Mouse (Mus musculus) heart, embryonic 14.5 days (tissue): ENCODE results near the gene Nanos2. TPM values are rescaled to one million over a fixed set of nuclear protein-coding genes. Genes with fewer than 3 reads are reported as not detected.

ENCODE experiments used
- ATAC-seq: fragments of 200-750 bp; cut with Nextera tagmentation; 2 replicates; pipeline ENCODE4 v1.8.0; 2017; ENCODE audit warnings: low read depth, moderate TSS enrichment; ENCODE audit not compliant: insufficient number of reproducible peaks, insufficient read depth, low FRiP score
- H3K27ac ChIP-seq, 2 experiments: fragments of 200-500 bp in 1 of 2; fragments of 300-500 bp in 1 of 2; sonication (generic) in 1 of 2; replicated peaks in 1 of 2; 2 replicates each; pipeline ENCODE4 v1.5.1; 2012 to 2014; ENCODE audit warnings: low read depth in 2 of 2, low read length in 2 of 2, control low read depth in 1 of 2, mild to moderate bottlenecking in 1 of 2, mixed read lengths in 1 of 2; ENCODE audit not compliant: control insufficient read depth in 1 of 2, insufficient read depth in 1 of 2
- H3K27me3 ChIP-seq: fragments of 300-500 bp; sonication (generic); 2 replicates; pipeline ENCODE4 v1.6.1; 2014; ENCODE audit warnings: mild to moderate bottlenecking, low read length, control low read depth; ENCODE audit not compliant: control insufficient read depth, insufficient read depth
- H3K36me3 ChIP-seq: fragments of 300-500 bp; sonication (generic); 2 replicates; pipeline ENCODE4 v1.6.1; 2014; ENCODE audit warnings: mild to moderate bottlenecking, control low read depth, low read length, mixed read lengths; ENCODE audit not compliant: control insufficient read depth, insufficient read depth
- H3K4me1 ChIP-seq, 2 experiments: fragments of 200-500 bp in 1 of 2; fragments of 300-500 bp in 1 of 2; sonication (generic) in 1 of 2; 2 replicates each; pipeline ENCODE4 v1.6.1; 2012 to 2014; ENCODE audit warnings: low read length in 2 of 2, control low read depth in 1 of 2, mixed read lengths in 1 of 2; ENCODE audit not compliant: control insufficient read depth in 2 of 2, insufficient read depth in 2 of 2
- H3K4me2 ChIP-seq: fragments of 300-500 bp; sonication (generic); 2 replicates; pipeline ENCODE4 v1.6.1; 2014; ENCODE audit warnings: mild to moderate bottlenecking, low read length
- H3K4me3 ChIP-seq, 2 experiments: fragments of 200-500 bp in 1 of 2; fragments of 300-500 bp in 1 of 2; sonication (generic) in 1 of 2; 2 replicates each; pipeline ENCODE4 v1.5.1; 2012 to 2014; ENCODE audit warnings: low read length in 2 of 2, mild to moderate bottlenecking in 2 of 2, control low read depth in 1 of 2, low read depth in 1 of 2, moderate library complexity in 1 of 2; ENCODE audit not compliant: control insufficient read depth in 1 of 2, insufficient read depth in 1 of 2
- H3K9ac ChIP-seq: fragments of 300-500 bp; sonication (generic); 2 replicates; pipeline ENCODE4 v1.6.1; 2014; ENCODE audit warnings: mild to moderate bottlenecking, low read length
- H3K9me3 ChIP-seq: fragments of 300-500 bp; sonication (generic); 2 replicates; pipeline ENCODE4 v1.6.1; 2016; ENCODE audit warnings: low read length, control low read depth; ENCODE audit not compliant: control insufficient read depth
- WGBS: fragments of 180-500 bp; shearing (Covaris S2); extraction: QIAGEN DNeasy Blood & Tissue Kit; methylation state at CpG from one replicate; pipeline ENCODE4 v1.1.7; 2014; 5-methylcytosine and 5-hydroxymethylcytosine counted together
- polyA plus RNA-seq: library from polyadenylated mRNA; unstranded; fragments of >200 nt; fragmentation: Nextera tagmentation; extraction: Ambion mirVana; gene quantifications from 2 replicates; pipeline ENCODE4 v1.2.1, GENCODE M21; 2014

Nanos2 gene
- polyA plus RNA-seq, 1 experiment from 2014 or later = not detected

GRCm38 (mm10) chr7:18967603-18968002 is 19.6 kb upstream of the Nanos2 start:
- 12% methylated on average over 8 of the region's 8 CpGs for WGBS
- no peaks in the 10 kb centered on the region for H3K36me3 ChIP-seq
- no peak overlapping the region for H3K9ac ChIP-seq
- H3K9me3 ChIP-seq = no peaks in the 10 kb centered on the region
- no peak overlapping the region for H3K4me2 ChIP-seq
- no peak overlapping the region for H3K27ac ChIP-seq
- peaks cover 35% of the 10 kb centered on the region for H3K27me3 ChIP-seq
- peaks cover 0 to 6% of the 10 kb centered on the region in 2 experiments; a peak in 3 of 4 replicates for H3K4me1 ChIP-seq
- no peak overlapping the region for H3K4me3 ChIP-seq
- no peak for ATAC-seq

- H3K9me3 ChIP-seq = no peaks in the 10 kb centered on the region
- no peak overlapping the region for H3K9ac ChIP-seq
- WGBS = 79% methylated on average over 3 of the region's 3 CpGs
- H3K27ac ChIP-seq = no peak overlapping the region
- H3K27me3 ChIP-seq = peaks cover 3% of the 10 kb centered on the region
- no peaks in the 10 kb centered on the region for H3K4me1 ChIP-seq
- H3K36me3 ChIP-seq = no peaks in the 10 kb centered on the region
- H3K4me2 ChIP-seq = no peak overlapping the region
- no peak overlapping the region for H3K4me3 ChIP-seq
- no peak for ATAC-seq
Observed at GRCm38 (mm10) chr7:18970956-18971355, 16.2 kb upstream of the Nanos2 start.

- no peak overlapping the region for H3K27ac ChIP-seq
- no peak overlapping the region for H3K4me3 ChIP-seq
- no peak overlapping the region for H3K4me2 ChIP-seq
- no peaks in the 10 kb centered on the region for H3K4me1 ChIP-seq
- H3K9ac ChIP-seq = no peak overlapping the region
- no peaks in the 10 kb centered on the region for H3K27me3 ChIP-seq
- 83% methylated on average over 9 of the region's 9 CpGs for WGBS
- no peaks in the 10 kb centered on the region for H3K36me3 ChIP-seq
- ATAC-seq = no peak
- no peaks in the 10 kb centered on the region for H3K9me3 ChIP-seq
Observed at GRCm38 (mm10) chr7:18978381-18978780, 8.8 kb upstream of the Nanos2 start.

- Histone ChIP-seq H3K4me3 (no peak overlapping the region), H3K9ac (no peak overlapping the region), H3K27me3 (peaks cover 7% of the 10 kb centered on the region; the same call in 1 of the 2 replicates), H3K4me1 (peaks cover 5 to 8% of the 10 kb centered on the region in 2 experiments), H3K9me3 (no peaks in the 10 kb centered on the region), H3K27ac (no peak overlapping the region), H3K4me2 (no peak overlapping the region), H3K36me3 (no peaks in the 10 kb centered on the region)
- no peak for ATAC-seq
- 46% methylated on average over 2 of the region's 2 CpGs for WGBS
Observed at GRCm38 (mm10) chr7:18986503-18986902, 697 bp upstream of the Nanos2 start.

- 58% methylated on average over 13 of the region's 13 CpGs for WGBS
Observed at GRCm38 (mm10) chr7:18987747-18988146, 547 bp downstream of the Nanos2 start.

GRCm38 (mm10) chr7:18988780-18989179 is 1.6 kb downstream of the Nanos2 start:
- Histone ChIP-seq H3K27me3 (peaks cover 26% of the 10 kb centered on the region), H3K9ac (no peak overlapping the region), H3K4me3 (no peak overlapping the region), H3K4me2 (no peak overlapping the region), H3K27ac (no peak overlapping the region), H3K4me1 (peaks cover 5 to 18% of the 10 kb centered on the region in 2 experiments), H3K9me3 (no peaks in the 10 kb centered on the region), H3K36me3 (no peaks in the 10 kb centered on the region)
- no peak for ATAC-seq
- 63% methylated on average over 6 of the region's 6 CpGs for WGBS

More at GRCm38 (mm10) chr7:18987747-18988146, 547 bp downstream of the Nanos2 start:
- no peaks in the 10 kb centered on the region for H3K9me3 ChIP-seq
- peaks cover 5 to 18% of the 10 kb centered on the region in 2 experiments for H3K4me1 ChIP-seq
- ATAC-seq = no peak
- no peaks in the 10 kb centered on the region for H3K36me3 ChIP-seq
- H3K27me3 ChIP-seq = peaks cover 19% of the 10 kb centered on the region
- H3K4me2 ChIP-seq = no peak overlapping the region
- no peak overlapping the region for H3K27ac ChIP-seq
- H3K9ac ChIP-seq = no peak overlapping the region
- no peak overlapping the region for H3K4me3 ChIP-seq

- ATAC-seq = no peak
- Histone ChIP-seq H3K4me1 (peaks cover 5 to 18% of the 10 kb centered on the region in 2 experiments), H3K4me2 (peak overlapping the region; percentile 77), H3K27ac (peak overlapping the region; percentile 22 to 60; a peak in 3 of 4 replicates), H3K9me3 (no peaks in the 10 kb centered on the region), H3K36me3 (no peaks in the 10 kb centered on the region), H3K27me3 (peaks cover 26% of the 10 kb centered on the region), H3K4me3 (peak overlapping the region; percentile 42 to 45; a peak in 3 of 4 replicates), H3K9ac (no peak overlapping the region)
- WGBS = 12% methylated on average over 5 of the region's 5 CpGs
Observed at GRCm38 (mm10) chr7:18989995-18990394, 2.8 kb downstream of the Nanos2 start.
